Mouse (Mus musculus) heart, embryonic 11.5 days (tissue): ENCODE measurements around the gene Selenon. TPM values are rescaled to one million over a fixed set of nuclear protein-coding genes. Genes with fewer than 3 reads are reported as not detected.

Source experiments
- ATAC-seq: fragments of 200-750 bp; cut with Nextera tagmentation; replicated peaks from 2 replicates; pipeline ENCODE4 v1.8.0; 2017; ENCODE audit warnings: moderate library complexity; ENCODE audit not compliant: insufficient number of reproducible peaks, low FRiP score, low TSS enrichment
- H3K27ac ChIP-seq: fragments of 300-500 bp; sonication (generic); 2 replicates; pipeline ENCODE4 v1.5.1; 2014; ENCODE audit warnings: mild to moderate bottlenecking, low read depth, low read length
- H3K27me3 ChIP-seq: fragments of 300-500 bp; sonication (generic); 2 replicates; pipeline ENCODE4 v1.6.1; 2014; ENCODE audit warnings: mild to moderate bottlenecking, low read length, mixed read lengths; ENCODE audit not compliant: control insufficient read depth, insufficient read depth
- H3K36me3 ChIP-seq: fragments of 300-500 bp; sonication (generic); 2 replicates; pipeline ENCODE4 v1.6.1; 2014; ENCODE audit warnings: mild to moderate bottlenecking, low read length, moderate library complexity, mixed read lengths; ENCODE audit not compliant: control insufficient read depth, insufficient read depth
- H3K4me1 ChIP-seq: fragments of 300-500 bp; sonication (generic); 2 replicates; pipeline ENCODE4 v1.6.1; 2014; ENCODE audit warnings: low read length; ENCODE audit not compliant: control insufficient read depth, insufficient read depth
- H3K4me2 ChIP-seq: fragments of 300-500 bp; sonication (generic); 2 replicates; pipeline ENCODE4 v1.6.1; 2014; ENCODE audit warnings: mild to moderate bottlenecking, moderate library complexity
- H3K4me3 ChIP-seq: fragments of 300-500 bp; sonication (generic); 2 replicates; pipeline ENCODE4 v1.5.1; 2014; ENCODE audit warnings: low read depth, low read length
- H3K9ac ChIP-seq: fragments of 300-500 bp; sonication (generic); 2 replicates; pipeline ENCODE4 v1.6.1; 2014; ENCODE audit warnings: mild to moderate bottlenecking, low read depth, low read length, moderate library complexity
- H3K9me3 ChIP-seq: fragments of 300-500 bp; sonication (generic); replicated peaks from 2 replicates; pipeline ENCODE4 v1.6.1; 2016; ENCODE audit warnings: low read length; ENCODE audit not compliant: control insufficient read depth
- WGBS: fragments of 180-500 bp; shearing (Covaris S2); extraction: QIAGEN DNeasy Blood & Tissue Kit; methylation state at CpG from one replicate; pipeline ENCODE4 v1.1.7; 2014; ENCODE audit not compliant: insufficient replicate concordance; 5-methylcytosine and 5-hydroxymethylcytosine counted together
- polyA plus RNA-seq: library from polyadenylated mRNA; unstranded; fragments of >200 nt; fragmentation: Nextera tagmentation; extraction: Ambion mirVana; gene quantifications from 2 replicates; pipeline ENCODE4 v1.2.1, GENCODE M21; 2014

Selenon gene
- polyA plus RNA-seq, 1 experiment from 2014 or later, result 22.4 TPM

GRCm38 (mm10) chr4:134533421-134533820, 18.5 kb downstream of the Selenon start:
- Histone ChIP-seq H3K4me2 (peak overlapping the region; percentile 98), H3K9me3 (no peaks in the 10 kb centered on the region), H3K4me1 (peaks cover 31% of the 10 kb centered on the region), H3K27me3 (no peaks in the 10 kb centered on the region), H3K27ac (no peak overlapping the region), H3K4me3 (peak overlapping the region; percentile 99), H3K36me3 (peaks cover 23% of the 10 kb centered on the region), H3K9ac (peak overlapping the region; percentile 88; the same call in 1 of the 2 replicates)
- WGBS, result 86% methylated on average over 4 of the region's 4 CpGs
- no peak for ATAC-seq

DNA sequence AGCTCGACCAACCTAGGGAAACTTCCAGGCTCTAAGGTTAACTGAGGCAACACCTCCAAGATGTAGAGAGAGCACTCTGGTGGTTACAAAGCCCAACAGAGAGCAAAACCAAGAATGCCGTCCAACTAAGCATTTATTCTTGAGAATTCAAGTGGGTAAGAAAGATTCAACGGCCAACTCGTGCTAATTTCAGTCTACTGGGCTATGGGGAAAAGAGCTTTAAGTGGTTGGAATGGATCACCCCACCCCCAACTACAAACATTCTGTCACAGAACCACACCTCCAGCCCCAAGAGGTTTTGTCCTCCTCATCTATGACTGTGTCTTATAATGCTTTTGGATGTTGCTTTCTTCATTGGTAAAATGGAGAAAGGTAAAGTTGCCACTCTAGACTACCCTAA, 19.0 kb downstream of the Selenon start:
- Histone ChIP-seq H3K4me3 (no peak overlapping the region), H3K4me1 (peaks cover 31% of the 10 kb centered on the region), H3K27me3 (no peaks in the 10 kb centered on the region), H3K9me3 (no peaks in the 10 kb centered on the region), H3K27ac (no peak overlapping the region), H3K4me2 (no peak overlapping the region), H3K36me3 (peaks cover 27% of the 10 kb centered on the region), H3K9ac (no peak overlapping the region)
- WGBS, result 67% methylated on average over 4 of the region's 4 CpGs
- ATAC-seq, result no peak

- no peak overlapping the region for H3K4me2 ChIP-seq
- H3K27me3 ChIP-seq, result no peaks in the 10 kb centered on the region
- H3K4me3 ChIP-seq, result no peak overlapping the region
- H3K9ac ChIP-seq, result no peak overlapping the region
- H3K9me3 ChIP-seq, result no peaks in the 10 kb centered on the region
- ATAC-seq, result no peak
- 83% methylated on average over 5 of the region's 5 CpGs for WGBS
- H3K4me1 ChIP-seq, result no peaks in the 10 kb centered on the region
- H3K27ac ChIP-seq, result no peak overlapping the region
- H3K36me3 ChIP-seq, result peaks cover 44% of the 10 kb centered on the region
These were observed 25.7 kb downstream of the Selenon start for GRCm38 (mm10) chr4:134526220-134526619.

DNA sequence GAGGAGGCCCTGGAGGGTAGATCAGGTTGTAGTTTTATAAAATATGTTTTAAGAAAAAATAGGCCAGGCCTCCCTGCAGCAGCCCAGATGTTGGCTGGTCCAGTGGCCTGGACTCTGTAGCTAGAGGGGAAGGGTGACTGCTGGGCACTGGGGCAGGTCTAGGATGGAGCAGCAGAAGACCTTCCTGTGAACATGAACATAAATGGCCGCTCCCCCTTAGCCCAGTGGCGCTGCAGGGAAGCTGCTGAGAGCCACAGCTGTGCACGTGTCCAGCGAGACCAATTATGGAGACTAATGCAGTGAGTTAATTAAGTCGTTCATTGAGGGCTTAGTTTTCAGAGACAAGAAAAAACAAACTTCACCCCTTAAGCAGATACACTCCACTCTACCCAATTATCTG, 26.2 kb downstream of the Selenon start:
- Histone ChIP-seq H3K4me1 (no peaks in the 10 kb centered on the region), H3K27me3 (no peaks in the 10 kb centered on the region), H3K27ac (no peak overlapping the region), H3K9me3 (no peaks in the 10 kb centered on the region), H3K36me3 (peaks cover 42% of the 10 kb centered on the region), H3K4me3 (no peak overlapping the region), H3K9ac (no peak overlapping the region), H3K4me2 (no peak overlapping the region)
- 81% methylated on average over 5 of the region's 5 CpGs for WGBS
- no peak for ATAC-seq

DNA sequence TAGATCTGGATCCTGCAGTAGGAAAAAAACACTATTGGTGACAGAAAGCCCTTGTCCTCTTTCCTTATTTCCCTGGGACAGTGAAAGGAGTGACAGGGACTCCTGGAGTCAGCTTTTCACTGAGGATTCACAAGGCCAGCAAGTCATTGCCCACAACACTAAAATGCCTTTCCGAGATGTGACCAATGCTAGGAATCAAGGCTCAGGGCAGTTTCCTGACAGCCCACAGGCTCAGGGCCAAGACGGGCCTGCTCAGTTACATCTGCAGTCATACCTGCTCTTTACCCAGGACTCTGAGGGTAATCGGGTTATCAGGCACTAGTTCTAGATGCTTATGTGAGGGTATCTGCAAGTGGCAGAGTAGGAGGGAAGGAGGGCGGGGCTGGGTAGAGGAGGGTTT, 28.5 kb downstream of the Selenon start:
- 85% methylated on average over 4 of the region's 4 CpGs for WGBS
- ATAC-seq, result no peak

DNA sequence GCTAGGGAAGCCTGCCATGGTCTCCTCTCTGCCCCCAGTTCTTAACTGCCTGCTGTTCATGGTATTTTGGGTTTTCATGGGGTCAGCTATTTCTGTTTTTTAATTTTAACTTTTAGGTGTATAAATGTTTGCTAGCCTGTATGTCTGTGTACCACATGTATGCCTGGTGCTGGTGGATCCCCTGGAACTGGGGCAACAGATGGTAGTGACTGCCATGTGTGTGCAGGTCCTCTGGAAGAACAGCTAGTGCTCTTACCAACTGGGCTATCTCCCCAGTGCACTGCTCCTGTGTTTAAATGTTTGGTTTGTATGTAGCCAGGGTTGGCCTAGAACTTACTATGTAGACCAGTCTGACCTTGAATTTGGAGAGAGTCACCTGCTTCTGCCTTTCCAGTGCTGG, 32.7 kb downstream of the Selenon start:
- Histone ChIP-seq H3K4me2 (no peak overlapping the region), H3K9me3 (no peaks in the 10 kb centered on the region), H3K27me3 (no peaks in the 10 kb centered on the region), H3K27ac (no peak overlapping the region), H3K9ac (no peak overlapping the region), H3K4me3 (no peak overlapping the region), H3K36me3 (peaks cover 7% of the 10 kb centered on the region), H3K4me1 (peaks cover 26% of the 10 kb centered on the region)
- ATAC-seq, result no peak

More for the DNA sequence above, 28.5 kb downstream of the Selenon start:
- Histone ChIP-seq H3K27ac (no peak overlapping the region), H3K4me2 (no peak overlapping the region), H3K36me3 (peaks cover 22% of the 10 kb centered on the region), H3K27me3 (no peaks in the 10 kb centered on the region), H3K4me1 (no peaks in the 10 kb centered on the region), H3K9me3 (no peaks in the 10 kb centered on the region), H3K4me3 (no peak overlapping the region), H3K9ac (no peak overlapping the region)

- H3K27me3 ChIP-seq, result no peaks in the 10 kb centered on the region
- peaks cover 33% of the 10 kb centered on the region for H3K4me1 ChIP-seq
- no peak overlapping the region for H3K9ac ChIP-seq
- H3K4me3 ChIP-seq, result no peak overlapping the region
- H3K4me2 ChIP-seq, result no peak overlapping the region
- H3K36me3 ChIP-seq, result peaks cover 7% of the 10 kb centered on the region
- no peak overlapping the region for H3K27ac ChIP-seq
- 94% methylated on average over 4 of the region's 4 CpGs for WGBS
- H3K9me3 ChIP-seq, result no peaks in the 10 kb centered on the region
- ATAC-seq, result no peak
These were observed 33.4 kb downstream of the Selenon start for GRCm38 (mm10) chr4:134518541-134518940.

DNA sequence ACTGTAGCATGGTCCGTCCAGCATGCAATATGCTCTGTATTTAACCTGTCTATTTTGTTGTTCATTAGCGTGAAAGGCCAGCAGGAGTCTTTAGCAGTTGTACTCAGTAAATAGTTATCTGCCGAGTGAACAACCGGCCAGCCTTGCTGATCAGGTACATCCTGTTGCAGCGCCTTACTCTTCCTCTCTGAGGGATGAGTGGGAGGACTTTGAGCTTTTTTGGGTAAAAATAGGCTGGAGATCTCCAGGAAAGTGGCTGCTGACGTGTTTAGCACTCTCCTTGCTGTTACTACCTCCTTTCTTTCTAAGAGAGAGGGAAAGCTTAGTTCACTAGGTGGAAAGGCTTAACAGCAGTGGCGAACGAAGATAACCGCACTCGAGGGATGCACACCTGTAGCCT, 34.2 kb downstream of the Selenon start:
- ATAC-seq, result no peak
- Histone ChIP-seq H3K27ac (peak overlapping the region; percentile 98), H3K9me3 (no peaks in the 10 kb centered on the region), H3K36me3 (peaks cover 5% of the 10 kb centered on the region; the same call in 1 of the 2 replicates), H3K4me1 (peaks cover 35% of the 10 kb centered on the region), H3K9ac (peak overlapping the region; percentile 64), H3K27me3 (no peaks in the 10 kb centered on the region), H3K4me2 (peak overlapping the region; percentile 55), H3K4me3 (no peak overlapping the region)
- 68% methylated on average over 10 of the region's 10 CpGs for WGBS

- Histone ChIP-seq H3K9ac (peak overlapping the region; percentile 64), H3K4me3 (0 out of 2 replicates have a peak overlapping the region, but pooled peaks have one; percentile 3), H3K4me2 (peak overlapping the region; percentile 55), H3K27ac (peak overlapping the region; percentile 98), H3K9me3 (no peaks in the 10 kb centered on the region), H3K4me1 (peaks cover 37% of the 10 kb centered on the region), H3K27me3 (no peaks in the 10 kb centered on the region), H3K36me3 (0 out of 2 replicates have a peak, but pooled peaks cover 5% of the 10 kb centered on the region)
- peak; percentile 44; the same call in 1 of the 2 replicates for ATAC-seq
- WGBS, result 28% methylated on average over 8 of the region's 8 CpGs
These were observed 35.0 kb downstream of the Selenon start for GRCm38 (mm10) chr4:134516981-134517380.
